Mouse (Mus musculus) MEL (cell line): Measurements from ENCODE around the gene Fam102a. TPM values are rescaled to one million over a fixed set of nuclear protein-coding genes. Genes with fewer than 3 reads are reported as not detected.

Source experiments
- DNase-seq: peaks from one replicate; pipeline ENCODE4 v3.0.0; 2011; ENCODE audit warnings: low read depth, low spot score
- H3K27ac ChIP-seq: 2 replicates; pipeline ENCODE4 v1.5.1; 2012; ENCODE audit warnings: low read depth, mild to moderate bottlenecking, control low read depth, low read length, moderate library complexity; ENCODE audit not compliant: control insufficient read depth
- H3K27me3 ChIP-seq, 2 experiments: fragments of 150-350 bp in 1 of 2; sonication (generic) in 1 of 2; 2 replicates each; pipeline ENCODE4 v1.6.1; 2012; ENCODE audit warnings: low read length in 2 of 2, mild to moderate bottlenecking in 2 of 2, improper control_type of control experiment in 1 of 2, moderate library complexity in 1 of 2; ENCODE audit not compliant: insufficient read depth in 2 of 2, control insufficient read depth in 1 of 2
- H3K36me3 ChIP-seq, 2 experiments: 2 replicates each; pipeline ENCODE4 v1.6.1; 2012 to 2014; ENCODE audit warnings: low read length in 2 of 2, improper control_type of control experiment in 1 of 2, inconsistent platforms in 1 of 2, mild to moderate bottlenecking in 1 of 2; ENCODE audit not compliant: insufficient read depth in 2 of 2, control insufficient read depth in 1 of 2
- H3K4me1 ChIP-seq, 2 experiments: fragments of 150-350 bp in 1 of 2; sonication (generic) in 1 of 2; 2 replicates each; pipeline ENCODE4 v1.6.1; 2012; ENCODE audit warnings: low read length in 2 of 2, improper control_type of control experiment in 1 of 2, mild to moderate bottlenecking in 1 of 2; ENCODE audit not compliant: insufficient read depth in 2 of 2, control insufficient read depth in 1 of 2
- H3K4me3 ChIP-seq, 2 experiments: fragments of 150-350 bp in 1 of 2; sonication (generic) in 1 of 2; 2 replicates each; pipeline ENCODE4 v1.5.1; 2012; ENCODE audit warnings: low read depth in 2 of 2, low read length in 2 of 2, mild to moderate bottlenecking in 2 of 2, moderate library complexity in 2 of 2, control low read depth in 1 of 2, improper control_type of control experiment in 1 of 2; ENCODE audit not compliant: control insufficient read depth in 1 of 2, insufficient read depth in 1 of 2
- H3K79me2 ChIP-seq: 2 replicates; pipeline ENCODE4 v1.6.1; 2012; ENCODE audit warnings: mild to moderate bottlenecking, low read length, moderate library complexity; ENCODE audit not compliant: control insufficient read depth, poor library complexity, insufficient read depth
- H3K9ac ChIP-seq: 2 replicates; pipeline ENCODE4 v1.6.1; 2012; ENCODE audit warnings: low read depth, mild to moderate bottlenecking, control low read depth, low read length, moderate library complexity; ENCODE audit not compliant: control insufficient read depth, poor library complexity, severe bottlenecking
- H3K9me3 ChIP-seq: fragments of 150-350 bp; sonication (generic); replicated peaks from 2 replicates; pipeline ENCODE4 v1.6.1; 2012; ENCODE audit warnings: mild to moderate bottlenecking, low read length, improper control_type of control experiment, moderate library complexity; ENCODE audit not compliant: insufficient read depth
- ELF1 ChIP-seq: IDR thresholded peaks from 2 replicates; pipeline ENCODE4 v1.6.1; 2014; ENCODE audit warnings: low read depth, mild to moderate bottlenecking, inconsistent platforms, low read length, improper control_type of control experiment, moderate library complexity
- ETS1 ChIP-seq: IDR thresholded peaks from 2 replicates; pipeline ENCODE4 v1.6.1; 2012; ENCODE audit warnings: low read depth, mild to moderate bottlenecking, inconsistent platforms, low read length, improper control_type of control experiment, moderate library complexity
- GABPA ChIP-seq: IDR thresholded peaks from 2 replicates; pipeline ENCODE4 v1.6.1; 2012; ENCODE audit warnings: low read depth, mild to moderate bottlenecking, inconsistent platforms, low read length, improper control_type of control experiment, moderate library complexity
- HCFC1 ChIP-seq: IDR thresholded peaks from 2 replicates; pipeline ENCODE4 v1.6.1; 2012; ENCODE audit warnings: low read depth, mild to moderate bottlenecking, inconsistent platforms, low read length, improper control_type of control experiment, moderate library complexity
- KAT2A ChIP-seq: conservative IDR thresholded peaks from 2 replicates; pipeline ENCODE4 v1.6.1; 2012; ENCODE audit warnings: low read depth, low read length, improper control_type of control experiment, inconsistent platforms
- MXI1 ChIP-seq: IDR thresholded peaks from 2 replicates; pipeline ENCODE4 v1.6.1; 2011; ENCODE audit warnings: mild to moderate bottlenecking, low read depth, low read length, improper control_type of control experiment
- MYB ChIP-seq: IDR thresholded peaks from 2 replicates; pipeline ENCODE4 v1.6.1; 2011; ENCODE audit warnings: mild to moderate bottlenecking, low read depth, low read length, improper control_type of control experiment
- MYC ChIP-seq: IDR thresholded peaks from 2 replicates; pipeline ENCODE4 v1.6.1; 2011; ENCODE audit warnings: low read depth, mild to moderate bottlenecking, low read length, improper control_type of control experiment, moderate library complexity
- NELFE ChIP-seq: IDR thresholded peaks from 2 replicates; pipeline ENCODE4 v1.6.1; 2011; ENCODE audit warnings: low read depth, low read length, improper control_type of control experiment
- NRF1 ChIP-seq: IDR thresholded peaks from 2 replicates; pipeline ENCODE4 v1.6.1; 2014; ENCODE audit warnings: low read depth, mild to moderate bottlenecking, inconsistent platforms, low read length, improper control_type of control experiment, moderate library complexity; ENCODE audit not compliant: poor library complexity, insufficient read depth, severe bottlenecking
- POLR2A ChIP-seq, 2 experiments: IDR thresholded peaks; 2 replicates each; pipeline ENCODE4 v1.6.1; 2011 to 2012; ENCODE audit warnings: low read length in 2 of 2, mild to moderate bottlenecking in 2 of 2, control low read depth in 1 of 2, improper control_type of control experiment in 1 of 2, low read depth in 1 of 2, moderate library complexity in 1 of 2; ENCODE audit not compliant: control insufficient read depth in 1 of 2, insufficient read depth in 1 of 2, poor library complexity in 1 of 2
- POLR2AphosphoS2 ChIP-seq: IDR thresholded peaks from 2 replicates; pipeline ENCODE4 v1.6.1; 2011; ENCODE audit warnings: low read length, improper control_type of control experiment
- POLR2AphosphoS5 ChIP-seq: IDR thresholded peaks from 2 replicates; pipeline ENCODE4 v1.6.1; 2012; ENCODE audit warnings: low read depth, borderline replicate concordance, mild to moderate bottlenecking, inconsistent platforms, low read length, moderate library complexity, mixed read lengths
- RAD21 ChIP-seq: IDR thresholded peaks from 2 replicates; pipeline ENCODE4 v1.6.1; 2011; ENCODE audit warnings: mild to moderate bottlenecking, low read depth, low read length, improper control_type of control experiment
- RCOR1 ChIP-seq: IDR thresholded peaks from 2 replicates; pipeline ENCODE4 v1.6.1; 2012; ENCODE audit warnings: low read depth, mild to moderate bottlenecking, inconsistent platforms, low read length, improper control_type of control experiment
- SIN3A ChIP-seq: IDR thresholded peaks from 2 replicates; pipeline ENCODE4 v1.6.1; 2012; ENCODE audit warnings: low read length, improper control_type of control experiment, inconsistent platforms
- SMC3 ChIP-seq: IDR thresholded peaks from 2 replicates; pipeline ENCODE4 v1.6.1; 2011; ENCODE audit warnings: low read depth, low read length, improper control_type of control experiment
- TAL1 ChIP-seq: IDR thresholded peaks from 2 replicates; pipeline ENCODE4 v1.6.1; 2012; ENCODE audit warnings: mild to moderate bottlenecking, inconsistent platforms, low read length, moderate library complexity, mixed read lengths
- TBP ChIP-seq: IDR thresholded peaks from 2 replicates; pipeline ENCODE4 v1.8.0; 2011; ENCODE audit warnings: low read depth, low read length, improper control_type of control experiment
- TCF12 ChIP-seq: IDR thresholded peaks from 2 replicates; pipeline ENCODE4 v1.6.1; 2014; ENCODE audit warnings: low read depth, mild to moderate bottlenecking, inconsistent platforms, low read length, improper control_type of control experiment, moderate library complexity
- UBTF ChIP-seq: IDR thresholded peaks from 2 replicates; pipeline ENCODE4 v1.6.1; 2012; ENCODE audit warnings: low read depth, mild to moderate bottlenecking, inconsistent platforms, low read length, improper control_type of control experiment, moderate library complexity, borderline replicate concordance; ENCODE audit not compliant: insufficient read depth
- USF1 ChIP-seq: IDR thresholded peaks from 2 replicates; pipeline ENCODE4 v1.6.1; 2014; ENCODE audit warnings: low read depth, mild to moderate bottlenecking, inconsistent platforms, low read length, improper control_type of control experiment, moderate library complexity
- ZC3H11A ChIP-seq: IDR thresholded peaks from 2 replicates; pipeline ENCODE4 v1.6.1; 2012; ENCODE audit warnings: low read depth, mild to moderate bottlenecking, inconsistent platforms, low read length, improper control_type of control experiment
- ZKSCAN1 ChIP-seq: IDR thresholded peaks from 2 replicates; pipeline ENCODE4 v1.6.1; 2012; ENCODE audit warnings: low read depth, mild to moderate bottlenecking, inconsistent platforms, low read length, improper control_type of control experiment, moderate library complexity
- ZMIZ1 ChIP-seq: IDR thresholded peaks from 2 replicates; pipeline ENCODE4 v1.6.1; 2012; ENCODE audit warnings: low read depth, mild to moderate bottlenecking, inconsistent platforms, low read length, improper control_type of control experiment, moderate library complexity
- ZNF384 ChIP-seq: IDR thresholded peaks from 2 replicates; pipeline ENCODE4 v1.6.1; 2012; ENCODE audit warnings: low read depth, mild to moderate bottlenecking, inconsistent platforms, low read length, improper control_type of control experiment
- polyA plus RNA-seq, 2 experiments: library from polyadenylated mRNA; stranded (reverse) in 1 of 2; unstranded in 1 of 2; fragments of >175 nt in 1 of 2; fragments of >200 nt in 1 of 2; gene quantifications; 2 replicates each; pipeline versions ENCODE4 v1.2.1 to v1.2.4; 2012; ENCODE audit warnings: low replicate concordance in 2 of 2, low read depth in 1 of 2; ENCODE audit not compliant: insufficient read length in 2 of 2, insufficient read depth in 1 of 2, missing spikeins in 1 of 2
- total RNA-seq: library from RNA; depleted of rRNA; stranded (reverse); fragments of 300-350 nt; gene quantifications from 2 replicates; pipeline ENCODE4 v1.2.3, GENCODE M21; 2012

Gene Fam102a
- total and polyA plus RNA-seq, 3 experiments = 1.8 to 2.4 TPM; not detected in 1

- Histone ChIP-seq H3K4me1 (peaks cover 3 to 7% of the 10 kb centered on the region in 2 experiments; a peak in 2 of 4 replicates), H3K79me2 (peaks cover 15% of the 10 kb centered on the region), H3K4me3 (no peak overlapping the region), H3K27ac (no peak overlapping the region), H3K9me3 (no peaks in the 10 kb centered on the region), H3K9ac (no peak overlapping the region), H3K27me3 (no peaks in the 10 kb centered on the region), H3K36me3 (peaks cover 0 to 6% of the 10 kb centered on the region in 2 experiments; a peak in 1 of 4 replicates)
- no peak for TF ChIP-seq GABPA
- no peak for TF ChIP-seq NRF1
- no peak for TF ChIP-seq ELF1
- no peak for TF ChIP-seq TAL1
- TF ChIP-seq SMC3 = no peak
- no peak for TF ChIP-seq ZKSCAN1
- no peak for TF ChIP-seq MXI1
- no peak for DNase-seq
Observed at GRCm38 (mm10) chr2:32568149-32568548, 33.0 kb downstream of the Fam102a start.

- H3K9me3 ChIP-seq = no peaks in the 10 kb centered on the region
- H3K36me3 ChIP-seq = peaks cover 0 to 6% of the 10 kb centered on the region in 2 experiments; a peak in 1 of 4 replicates
- H3K4me3 ChIP-seq = no peak overlapping the region
Observed at GRCm38 (mm10) chr2:32568941-32569340, 33.8 kb downstream of the Fam102a start.

GRCm38 (mm10) chr2:32570698-32571494 lies 35.8 kb downstream of the Fam102a start, which contains the start of gene Dpm2:
Gene Dpm2, plus strand, starts transcription at chr2:32570858.
- Histone ChIP-seq H3K9ac (peak within 1 kb of the TSS; percentile 79), H3K79me2 (peaks cover 15% of the 10 kb centered on the region), H3K27ac (peak within 1 kb of the TSS; percentile 52), H3K36me3 (peaks cover 0 to 6% of the 10 kb centered on the region in 2 experiments; a peak in 1 of 4 replicates), H3K4me1 (peaks cover 3 to 7% of the 10 kb centered on the region in 2 experiments; a peak in 2 of 4 replicates), H3K9me3 (no peaks in the 10 kb centered on the region), H3K4me3 (peak within 1 kb of the TSS; percentile 76 to 89), H3K27me3 (no peaks in the 10 kb centered on the region)
- DNase-seq = peak; percentile 96
- TF ChIP-seq NRF1 (peak; percentile 37; the same call in 1 of the 2 replicates), POLR2AphosphoS2 (peak; percentile 95), TBP (peak; percentile 77), ZMIZ1 (peak; percentile 57; the same call in 1 of the 2 replicates), ZNF384 (no peak), UBTF (no peak), POLR2AphosphoS5 (no peak), SIN3A (peak; percentile 97), RAD21 (no peak), KAT2A (peak; percentile 94), POLR2A (IDR thresholded peaks at IDR 0.05; ENCODE audit: control insufficient read depth in 1 of 2, insufficient read depth in 1 of 2, low read depth in 1 of 2, low read length in 2 of 2, poor library complexity in 1 of 2) (peak; percentile 92 to 96), USF1 (peak; percentile 98), ETS1 (peak; percentile 15; the same call in 1 of the 2 replicates)

More at GRCm38 (mm10) chr2:32568941-32569340, 33.8 kb downstream of the Fam102a start:
- TF ChIP-seq TCF12 (no peak), NRF1 (no peak), ZMIZ1 (no peak), ZC3H11A (no peak), MYC (no peak), SIN3A (no peak), MYB (no peak), RAD21 (no peak), GABPA (no peak), RCOR1 (no peak), KAT2A (no peak), NELFE (no peak), HCFC1 (no peak), ELF1 (no peak), POLR2AphosphoS2 (no peak)
- Histone ChIP-seq H3K9ac (no peak overlapping the region), H3K27ac (no peak overlapping the region), H3K27me3 (no peaks in the 10 kb centered on the region), H3K79me2 (peaks cover 15% of the 10 kb centered on the region), H3K4me1 (peaks cover 3 to 7% of the 10 kb centered on the region in 2 experiments; a peak in 2 of 4 replicates)
- DNase-seq = no peak
